Mouse (Mus musculus) testis, postnatal 10 days (tissue): ENCODE data around the gene H13.

ENCODE experiments used
- DNase-seq: peaks from one replicate; pipeline ENCODE4 v3.0.0; 2021; ENCODE audit warnings: low spot score

The H13 gene

GRCm38 (mm10) chr2:152734984-152735383, 65.7 kb downstream of the H13 start:
- peak; percentile 96 for DNase-seq

GRCm38 (mm10) chr2:152736090-152736601, 66.9 kb downstream of the H13 start, which contains the start of gene Id1:
TSS of gene Id1 (plus strand) at chr2:152736251.
- DNase-seq, result peak; percentile 89

GRCm38 (mm10) chr2:152736748-152737147, 67.5 kb downstream of the H13 start:
- DNase-seq, result no peak

- no peak for DNase-seq
These were observed 68.3 kb downstream of the H13 start for GRCm38 (mm10) chr2:152737306-152738221.

GRCm38 (mm10) chr2:152738341-152738740, 69.1 kb downstream of the H13 start:
- DNase-seq, result no peak

GRCm38 (mm10) chr2:152739031-152739841, 70.0 kb downstream of the H13 start:
- peak; percentile 84 for DNase-seq

- no peak for DNase-seq
These were observed 70.6 kb downstream of the H13 start for GRCm38 (mm10) chr2:152739842-152740260.

GRCm38 (mm10) chr2:152740490-152740889, 71.2 kb downstream of the H13 start:
- DNase-seq, result no peak

- DNase-seq, result peak; percentile 75
These were observed 72.1 kb downstream of the H13 start for GRCm38 (mm10) chr2:152741153-152742041.

GRCm38 (mm10) chr2:152742435-152742834, 73.2 kb downstream of the H13 start:
- DNase-seq, result peak; percentile 91

- no peak for DNase-seq
These were observed 84.9 kb downstream of the H13 start, which contains the start of gene Cox4i2 for GRCm38 (mm10) chr2:152753944-152754711. TSS of gene Cox4i2 (plus strand) at chr2:152754173.

GRCm38 (mm10) chr2:152756474-152757393, 87.5 kb downstream of the H13 start:
- no peak for DNase-seq

GRCm38 (mm10) chr2:152757478-152757877, 88.2 kb downstream of the H13 start:
- DNase-seq, result no peak
